Mouse (Mus musculus) intestine, embryonic 14.5 days (tissue): Measurements from ENCODE around the gene Leng8. TPM values are rescaled to one million over a fixed set of nuclear protein-coding genes. Genes with fewer than 3 reads are reported as not detected.
A peak's percentile ranks its signal among the peaks of the same experiment; 100 is the strongest.

Experiments
- ATAC-seq: fragments of 200-750 bp; cut with Nextera tagmentation; replicated peaks from 2 replicates; pipeline ENCODE4 v1.8.0; 2017; ENCODE audit warnings: low read depth, moderate number of reproducible peaks, moderate TSS enrichment, moderate library complexity; ENCODE audit not compliant: low FRiP score, low TSS enrichment
- DNase-seq: peaks from one replicate; pipeline ENCODE4 v3.0.0-alpha.2; 2018; ENCODE audit warnings: low spot score
- H3K27ac ChIP-seq: fragments of 300-500 bp; sonication (generic); 2 replicates; pipeline ENCODE4 v1.5.1; 2014; ENCODE audit warnings: low read depth, mild to moderate bottlenecking, control low read depth
- H3K27me3 ChIP-seq: fragments of 300-500 bp; sonication (generic); replicated peaks from 2 replicates; pipeline ENCODE4 v1.6.1; 2014; ENCODE audit warnings: low read length, control low read depth; ENCODE audit not compliant: control insufficient read depth, insufficient read depth
- H3K36me3 ChIP-seq: fragments of 300-500 bp; sonication (generic); 2 replicates; pipeline ENCODE4 v1.6.1; 2014; ENCODE audit warnings: low read length, control low read depth; ENCODE audit not compliant: control insufficient read depth, insufficient read depth
- H3K4me1 ChIP-seq: fragments of 300-500 bp; sonication (generic); replicated peaks from 2 replicates; pipeline ENCODE4 v1.6.1; 2014; ENCODE audit warnings: low read length, control low read depth, mixed read lengths; ENCODE audit not compliant: control insufficient read depth, insufficient read depth
- H3K4me2 ChIP-seq: fragments of 300-500 bp; sonication (generic); 2 replicates; pipeline ENCODE4 v1.6.1; 2014; ENCODE audit warnings: low read length
- H3K4me3 ChIP-seq: fragments of 300-500 bp; sonication (generic); 2 replicates; pipeline ENCODE4 v1.5.1; 2014; ENCODE audit warnings: low read depth, low read length, control low read depth, mixed read lengths
- H3K9ac ChIP-seq: fragments of 300-500 bp; sonication (generic); 2 replicates; pipeline ENCODE4 v1.6.1; 2014; ENCODE audit warnings: mild to moderate bottlenecking, low read length
- H3K9me3 ChIP-seq: fragments of 300-500 bp; sonication (generic); 2 replicates; pipeline ENCODE4 v1.6.1; 2016; ENCODE audit warnings: low read length, control low read depth; ENCODE audit not compliant: control insufficient read depth
- WGBS: fragments of 180-500 bp; shearing (Covaris S2); extraction: QIAGEN DNeasy Blood & Tissue Kit; methylation state at CpG from one replicate; pipeline ENCODE4 v1.1.7; 2014; 5-methylcytosine and 5-hydroxymethylcytosine counted together
- polyA plus RNA-seq: library from polyadenylated mRNA; unstranded; fragments of >200 nt; fragmentation: Nextera tagmentation; extraction: Ambion mirVana; gene quantifications from 2 replicates; pipeline ENCODE4 v1.2.1, GENCODE M21; 2014

Gene Leng8
- polyA plus RNA-seq, 1 experiment from 2014 or later, result 51.4 TPM

DNA sequence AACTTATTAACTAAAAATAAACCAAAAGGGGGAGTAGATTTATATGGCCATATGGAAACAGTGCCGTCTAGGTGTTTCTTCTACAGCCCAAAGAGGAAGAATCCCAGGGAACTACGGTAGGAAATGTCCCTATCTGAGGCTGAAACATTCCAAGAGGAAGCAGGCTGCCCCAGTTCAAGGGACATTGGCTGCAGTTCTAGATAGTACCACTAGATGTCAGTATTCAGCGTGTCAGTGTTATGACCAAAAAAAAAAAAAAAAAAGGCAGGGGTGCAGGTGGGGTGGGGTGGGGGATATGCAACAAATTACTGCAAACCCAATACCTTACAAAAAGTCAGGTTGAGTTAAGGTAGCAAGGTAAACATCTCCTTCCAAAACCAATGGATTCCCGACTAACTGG is 33.4 kb upstream of the Leng8 start:
- Histone ChIP-seq H3K4me3 (no peak overlapping the region), H3K9ac (no peak overlapping the region), H3K27me3 (no peaks in the 10 kb centered on the region), H3K36me3 (no peaks in the 10 kb centered on the region), H3K4me2 (no peak overlapping the region), H3K9me3 (no peaks in the 10 kb centered on the region), H3K27ac (no peak overlapping the region), H3K4me1 (no peaks in the 10 kb centered on the region)
- WGBS, result 17% methylated on average over 4 of the region's 4 CpGs
- ATAC-seq (no peak), DNase-seq (no peak)

GRCm38 (mm10) chr7:4111766-4112165 is 25.1 kb upstream of the Leng8 start:
- Histone ChIP-seq H3K9me3 (no peaks in the 10 kb centered on the region), H3K4me2 (no peak overlapping the region), H3K27me3 (no peaks in the 10 kb centered on the region), H3K27ac (no peak overlapping the region), H3K4me3 (no peak overlapping the region), H3K9ac (no peak overlapping the region), H3K36me3 (no peaks in the 10 kb centered on the region), H3K4me1 (no peaks in the 10 kb centered on the region)
- WGBS, result 66% methylated on average over 3 of the region's 3 CpGs
- ATAC-seq, result no peak
- DNase-seq, result no peak

DNA sequence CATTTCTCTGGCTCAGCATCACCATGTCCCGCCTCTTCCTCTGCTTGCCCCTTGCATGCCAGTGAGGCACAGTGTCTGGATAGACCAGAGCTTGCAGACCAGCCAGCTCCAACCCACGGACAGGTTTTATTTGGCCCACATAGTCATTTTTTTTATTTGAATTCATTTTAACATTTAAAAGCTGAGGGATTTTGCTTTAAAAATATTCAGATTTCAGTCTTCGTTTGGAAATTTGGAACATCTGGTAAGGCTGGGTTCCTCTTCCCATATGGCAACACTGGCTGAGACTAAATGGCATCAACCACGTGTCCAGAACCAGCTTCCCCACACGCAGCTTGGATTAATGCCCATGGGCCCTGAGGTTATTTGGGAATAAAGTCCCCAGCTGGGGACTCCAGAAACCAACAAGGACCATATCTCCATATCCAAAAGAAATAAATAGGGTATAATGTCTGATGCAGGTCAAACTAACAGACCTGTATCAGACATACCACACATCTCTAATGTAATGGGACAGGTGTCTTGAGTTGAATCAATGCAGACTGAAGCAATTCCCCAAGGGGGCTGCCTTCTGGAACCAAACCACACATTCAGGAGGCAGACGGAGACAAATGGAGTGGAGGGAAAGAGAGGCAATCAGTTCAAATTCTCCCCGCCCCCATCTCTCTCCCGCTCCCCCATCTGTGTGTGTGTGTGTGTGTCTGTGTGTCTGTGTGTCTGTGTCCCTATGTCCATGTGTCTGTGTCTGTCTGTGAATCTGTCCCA is 19.6 kb upstream of the Leng8 start:
- peaks cover 36% of the 10 kb centered on the region for H3K27me3 ChIP-seq
- no peak overlapping the region for H3K9ac ChIP-seq
- no peak overlapping the region for H3K27ac ChIP-seq
- H3K4me1 ChIP-seq, result no peaks in the 10 kb centered on the region
- no peak overlapping the region for H3K4me2 ChIP-seq
- H3K36me3 ChIP-seq, result no peaks in the 10 kb centered on the region
- H3K4me3 ChIP-seq, result no peak overlapping the region
- WGBS, result 70% methylated on average over 8 of the region's 8 CpGs
- DNase-seq (no peak), ATAC-seq (no peak)
- H3K9me3 ChIP-seq, result no peaks in the 10 kb centered on the region

GRCm38 (mm10) chr7:4119344-4119902 is 17.4 kb upstream of the Leng8 start, which contains the start of gene Ttyh1:
Ttyh1 (plus strand) TSS chr7:4119408.
- H3K27me3 ChIP-seq, result peaks cover 36% of the 10 kb centered on the region
- H3K4me3 ChIP-seq, result peak within 1 kb of the TSS; percentile 29
- H3K9me3 ChIP-seq, result no peaks in the 10 kb centered on the region
- H3K4me1 ChIP-seq, result no peaks in the 10 kb centered on the region
- no peak within 1 kb of the TSS for H3K27ac ChIP-seq
- peak within 1 kb of the TSS; percentile 55 for H3K4me2 ChIP-seq
- no peaks in the 10 kb centered on the region for H3K36me3 ChIP-seq
- ATAC-seq (no peak; the same call in 1 of the 2 replicates), DNase-seq (peak; percentile 65)
- WGBS, result 2% methylated on average over 28 of the region's 37 CpGs
- H3K9ac ChIP-seq, result peak within 1 kb of the TSS; percentile 35; the same call in 1 of the 2 replicates

GRCm38 (mm10) chr7:4119976-4120921 is 16.6 kb upstream of the Leng8 start:
- Histone ChIP-seq H3K4me3 (peak overlapping the region; percentile 29; the same call in 1 of the 2 replicates), H3K36me3 (no peaks in the 10 kb centered on the region), H3K4me2 (peak overlapping the region; percentile 55), H3K9ac (no peak overlapping the region), H3K4me1 (no peaks in the 10 kb centered on the region), H3K27ac (no peak overlapping the region), H3K9me3 (no peaks in the 10 kb centered on the region), H3K27me3 (peaks cover 36% of the 10 kb centered on the region)
- no peak for DNase-seq
- 29% methylated on average over 17 of the region's 19 CpGs for WGBS
- no peak for ATAC-seq

DNA sequence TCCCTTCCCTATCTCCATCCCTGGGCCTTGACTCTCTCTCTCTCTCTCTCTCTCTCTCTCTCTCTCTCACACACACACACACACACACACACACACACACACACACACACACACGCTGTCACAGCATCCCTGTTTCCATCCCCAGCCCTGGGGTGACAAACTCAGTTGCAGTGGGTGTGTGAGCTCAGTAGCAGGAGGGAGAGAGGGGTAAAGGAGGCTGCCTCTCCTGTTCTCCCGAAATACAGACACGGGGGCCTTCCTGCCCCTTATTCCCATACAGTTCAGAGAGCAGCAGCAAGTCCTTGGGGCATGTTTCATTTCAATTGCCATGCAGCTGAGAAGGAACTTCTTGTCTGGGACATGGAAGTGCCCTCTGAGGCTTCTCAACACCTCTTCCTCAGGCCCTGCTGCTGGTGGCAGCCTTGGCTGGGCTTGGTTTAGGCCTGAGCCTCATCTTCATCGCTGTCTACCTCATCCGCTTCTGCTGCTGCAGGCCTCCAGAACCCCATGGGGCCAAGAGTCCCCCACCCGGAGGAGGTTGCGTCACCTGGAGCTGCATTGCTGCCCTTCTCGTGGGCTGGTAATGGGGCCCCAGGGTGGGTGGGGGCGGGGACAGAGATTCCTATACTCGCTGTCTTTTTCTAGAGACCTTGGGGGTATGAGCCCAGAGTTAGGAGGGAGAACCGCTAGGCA is 14.6 kb upstream of the Leng8 start:
- Histone ChIP-seq H3K27me3 (peaks cover 36% of the 10 kb centered on the region), H3K9me3 (no peaks in the 10 kb centered on the region), H3K4me3 (no peak overlapping the region), H3K27ac (no peak overlapping the region), H3K9ac (no peak overlapping the region), H3K4me2 (no peak overlapping the region), H3K36me3 (no peaks in the 10 kb centered on the region), H3K4me1 (no peaks in the 10 kb centered on the region)
- DNase-seq, result no peak
- no peak for ATAC-seq
- 58% methylated on average over 11 of the region's 11 CpGs for WGBS

DNA sequence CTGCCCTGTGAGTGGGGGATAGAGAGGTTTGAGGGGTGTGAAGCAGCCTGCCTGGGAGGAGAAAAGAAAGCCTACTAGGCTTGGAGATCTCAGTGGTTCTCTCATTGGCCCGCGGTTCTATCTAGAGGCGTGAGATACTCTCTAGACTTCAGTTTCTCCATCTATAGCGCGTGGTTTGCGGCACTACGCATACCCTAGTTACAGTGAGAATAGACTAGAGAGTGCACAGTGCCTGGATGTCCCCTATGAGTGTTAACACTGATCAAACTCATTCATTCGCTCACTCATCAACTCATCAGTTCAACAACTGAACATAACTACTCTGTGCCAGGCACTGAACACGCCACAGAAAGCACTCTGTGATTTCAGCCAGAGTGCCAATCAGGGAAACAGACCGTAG is 14.1 kb upstream of the Leng8 start:
- WGBS, result 82% methylated on average over 10 of the region's 10 CpGs
- Histone ChIP-seq H3K36me3 (no peaks in the 10 kb centered on the region), H3K4me1 (no peaks in the 10 kb centered on the region), H3K4me3 (no peak overlapping the region), H3K27ac (no peak overlapping the region), H3K9ac (no peak overlapping the region), H3K27me3 (peaks cover 36% of the 10 kb centered on the region), H3K4me2 (no peak overlapping the region), H3K9me3 (no peaks in the 10 kb centered on the region)
- DNase-seq (no peak), ATAC-seq (no peak)

GRCm38 (mm10) chr7:4123732-4124131 is 13.1 kb upstream of the Leng8 start:
- H3K4me2 ChIP-seq, result no peak overlapping the region
- H3K27ac ChIP-seq, result no peak overlapping the region
- H3K27me3 ChIP-seq, result peaks cover 31% of the 10 kb centered on the region
- DNase-seq (no peak), ATAC-seq (peak; percentile 25)
- no peaks in the 10 kb centered on the region for H3K9me3 ChIP-seq
- H3K4me3 ChIP-seq, result no peak overlapping the region
- no peaks in the 10 kb centered on the region for H3K36me3 ChIP-seq
- 43% methylated on average over 1 of the region's 1 CpGs for WGBS
- H3K4me1 ChIP-seq, result no peaks in the 10 kb centered on the region
- no peak overlapping the region for H3K9ac ChIP-seq
